Mouse (Mus musculus): ENCODE measurements at regions not wholly inside any gene's neighbourhood (a gene's known extent, or its start where the extent isn't known, plus 50 kb on each side); places are given as distances from the start of the nearest gene placed in this dataset.

DNA sequence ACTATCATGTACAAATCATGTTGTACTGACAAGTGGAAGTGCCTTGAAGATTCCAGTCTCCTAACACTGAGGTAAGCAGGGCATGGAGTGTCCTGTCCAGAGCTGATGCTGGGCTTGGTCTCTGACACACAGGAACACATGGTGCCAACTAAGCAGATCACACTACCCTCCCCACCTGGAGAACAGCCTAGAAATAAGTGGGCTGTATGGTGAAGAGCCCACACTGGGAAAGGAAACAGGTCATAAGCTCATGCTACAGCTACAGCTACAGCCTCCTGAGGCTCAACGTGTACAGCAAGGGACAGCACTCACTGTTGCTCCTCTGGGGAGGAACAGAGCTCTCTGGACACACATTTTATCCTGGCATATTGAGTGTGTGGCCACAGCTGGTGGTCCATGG, 89.8 kb upstream of the Atp1a1 start:
- no peak for DNase-seq (ENCODE audit: low spot score in 2 of 2)

DNA sequence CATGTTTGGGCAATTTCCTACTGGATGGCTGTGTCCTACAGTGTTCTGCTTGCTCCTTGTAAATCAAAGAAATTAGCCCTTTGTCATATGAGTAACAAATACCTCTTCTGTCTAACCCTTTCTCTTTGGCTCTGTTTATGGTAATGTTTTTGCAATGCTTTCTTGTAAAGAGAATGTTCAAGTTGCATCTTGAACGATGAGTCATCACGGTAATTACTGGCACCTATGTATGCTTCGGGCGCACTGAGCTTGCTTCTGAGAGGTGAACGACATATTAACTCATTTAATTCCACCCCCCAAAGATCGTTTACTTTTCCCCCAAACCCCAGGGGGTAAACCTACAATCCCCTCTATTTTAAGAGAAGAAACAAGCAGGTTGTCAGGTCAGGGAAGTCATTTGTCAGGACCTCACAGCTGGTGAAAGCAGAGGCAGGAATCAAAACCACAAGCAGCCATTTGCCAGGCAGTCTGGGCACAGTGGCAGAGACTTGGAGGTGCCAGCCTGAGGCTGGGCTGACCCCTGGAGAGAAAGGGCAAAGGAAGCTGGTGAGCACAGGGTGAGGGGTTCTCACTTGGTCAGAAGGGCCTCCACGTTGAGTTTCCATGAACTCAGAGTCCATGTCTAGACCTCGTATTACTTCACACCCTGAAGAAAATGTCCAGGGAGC, 87.6 kb upstream of the Atp1a1 start:
- DNase-seq (ENCODE audit: low spot score in 2 of 2) = no peak

DNA sequence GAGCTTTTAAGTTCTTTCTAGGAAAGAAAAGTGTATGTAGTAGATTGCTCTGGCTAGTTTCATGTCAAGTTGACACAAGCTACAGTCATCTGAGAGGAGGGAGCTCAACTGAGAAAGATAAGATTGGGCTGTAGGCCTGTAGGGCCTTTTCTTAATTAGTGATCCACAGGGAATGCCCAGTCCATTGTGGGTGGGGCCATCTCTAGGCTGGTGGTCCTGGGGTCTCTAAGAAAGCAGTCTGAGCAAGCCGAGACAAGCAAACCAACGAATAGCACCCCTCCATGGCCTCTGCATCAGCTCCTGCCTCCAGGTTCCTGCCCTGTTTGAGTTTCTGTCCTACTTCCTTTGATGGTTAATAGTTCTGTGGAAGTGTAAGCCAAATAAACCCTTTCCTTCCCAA, 86.3 kb upstream of the Atp1a1 start:
- DNase-seq (ENCODE audit: low spot score in 2 of 2) = no peak

DNA sequence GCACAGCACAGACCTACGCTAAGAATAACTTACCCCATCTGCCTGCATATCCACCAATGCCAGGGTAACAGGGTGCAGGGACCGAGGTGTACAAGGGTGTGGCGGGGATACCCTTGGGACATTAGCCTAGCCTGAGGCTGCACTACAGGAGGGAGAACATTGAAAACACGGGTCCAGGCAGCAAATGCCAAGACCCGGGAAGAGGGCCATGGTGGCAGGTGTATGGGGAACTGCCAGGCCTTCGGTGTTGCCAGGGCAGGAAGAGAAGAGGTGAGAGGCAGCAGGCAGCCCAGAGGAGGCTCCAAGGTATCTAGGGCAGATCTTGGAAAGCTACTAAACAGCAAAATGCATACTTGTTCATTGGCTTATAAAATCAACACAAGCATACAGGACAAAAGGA, 85.7 kb upstream of the Atp1a1 start:
- no peak for DNase-seq (ENCODE audit: low spot score in 2 of 2)

DNA sequence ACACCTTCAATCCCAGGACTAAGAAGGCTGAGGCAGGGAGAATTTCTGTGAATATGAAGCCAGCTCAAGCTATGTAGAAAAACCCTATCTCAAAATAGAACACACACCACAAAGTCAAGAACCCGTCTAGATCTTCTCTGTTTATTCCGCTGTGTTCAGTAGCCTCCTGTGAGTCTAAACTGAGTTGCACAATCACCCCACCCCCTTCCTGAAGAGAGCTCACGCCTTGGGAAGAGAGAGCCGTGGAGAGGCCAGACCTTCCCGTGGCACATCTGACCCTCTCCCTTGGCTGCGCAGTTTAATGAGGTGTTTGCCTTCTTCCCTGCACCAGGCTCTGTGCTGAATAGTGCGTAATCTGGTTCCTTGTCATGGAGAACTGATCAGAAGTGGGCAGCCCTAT, 80.7 kb upstream of the Atp1a1 start:
- no peak for DNase-seq (ENCODE audit: low spot score in 2 of 2)

DNA sequence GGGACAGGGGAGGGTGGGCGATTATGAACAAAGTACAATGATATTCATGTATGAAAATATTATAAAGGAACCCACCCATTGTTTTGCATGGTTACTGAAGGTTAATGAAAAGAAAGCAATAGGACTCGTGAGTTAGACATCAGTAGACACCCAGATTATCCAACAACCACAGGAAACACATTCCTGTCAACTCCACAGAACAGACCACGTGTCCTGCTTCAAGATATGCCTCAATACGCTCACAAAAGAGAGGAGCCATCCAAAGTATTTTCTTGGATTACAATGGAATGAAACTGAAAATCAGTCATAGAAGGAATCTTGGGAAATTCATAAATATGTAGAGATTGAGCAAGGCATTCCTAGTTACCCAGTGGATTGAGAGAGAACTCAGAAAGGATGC, 68.5 kb upstream of the Atp1a1 start:
- no peak for DNase-seq (ENCODE audit: low spot score in 2 of 2)

DNA sequence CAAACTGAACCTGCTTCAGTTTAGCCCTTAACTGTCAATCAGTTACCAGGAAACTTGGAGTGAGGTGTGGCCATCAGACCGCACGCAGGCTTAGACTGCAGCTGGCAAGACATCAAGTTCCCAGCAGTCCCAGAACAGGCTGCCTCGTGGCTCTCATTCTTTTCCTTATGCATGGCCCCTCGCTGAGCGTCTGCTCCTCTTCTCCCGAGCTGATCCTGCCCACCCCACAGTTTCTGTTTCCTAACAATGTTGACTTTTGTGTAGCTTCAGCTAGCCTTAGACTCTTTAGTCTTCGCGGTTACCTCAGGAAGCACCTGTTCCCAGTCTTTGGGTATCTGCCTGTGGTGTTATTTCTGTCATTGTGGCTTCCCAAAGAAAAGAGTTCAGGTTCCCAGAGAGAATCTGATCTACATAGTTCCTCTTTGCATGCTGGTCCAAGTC, 66.1 kb upstream of the Atp1a1 start:
- peak; percentile 4 to 6 for DNase-seq (ENCODE audit: low spot score in 2 of 2)

DNA sequence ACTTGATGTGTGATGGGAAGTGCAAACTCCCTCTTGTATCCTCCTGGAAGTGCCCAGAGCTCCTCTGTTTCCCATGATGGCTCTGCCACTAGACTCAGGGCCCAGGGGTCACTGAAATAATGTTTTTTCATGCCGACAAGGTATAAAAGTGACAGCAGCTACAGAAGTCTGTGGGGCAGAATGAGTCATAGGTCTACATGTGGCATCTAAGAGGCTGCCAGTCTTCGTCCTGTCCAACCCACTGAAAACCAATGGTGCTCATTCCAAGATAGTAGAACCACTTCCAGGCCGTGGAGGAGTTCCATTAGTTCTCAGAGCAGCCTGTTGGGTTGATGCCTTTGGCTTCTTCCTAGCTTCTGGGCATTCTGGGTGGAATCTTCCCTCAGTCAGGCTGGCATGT, 65.3 kb upstream of the Atp1a1 start:
- DNase-seq (ENCODE audit: low spot score in 2 of 2) = no peak

DNA sequence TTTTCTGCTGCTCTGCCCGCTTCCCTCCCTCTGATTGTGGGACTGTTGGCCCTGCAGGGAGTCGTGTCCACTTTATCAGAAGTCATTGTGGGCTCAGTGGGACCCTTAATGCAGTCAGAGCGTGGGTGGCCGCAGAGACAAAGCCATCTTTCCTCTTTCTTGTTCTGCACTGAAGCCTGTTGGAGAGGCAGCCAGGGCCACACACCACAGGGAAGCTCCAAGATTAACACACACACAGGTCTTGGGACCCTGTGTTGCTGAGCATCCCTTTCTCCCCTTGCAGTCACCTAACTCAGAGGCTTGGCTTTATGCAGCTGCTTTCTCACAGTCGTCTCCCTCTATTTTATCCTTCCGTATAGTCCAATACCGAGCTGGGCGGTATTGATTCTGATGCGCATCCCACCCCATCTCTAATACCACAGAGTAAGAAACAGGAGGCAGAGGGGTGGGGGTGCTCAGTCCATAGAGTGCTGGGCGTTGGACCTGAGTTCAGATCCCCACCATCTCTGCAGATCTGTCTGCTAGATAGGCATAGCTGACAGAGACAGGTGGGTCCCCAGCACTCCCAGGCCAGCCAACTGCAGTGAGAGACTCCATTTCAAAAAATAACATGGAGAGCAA, 63.4 kb upstream of the Atp1a1 start:
- no peak for DNase-seq (ENCODE audit: low spot score in 2 of 2)

DNA sequence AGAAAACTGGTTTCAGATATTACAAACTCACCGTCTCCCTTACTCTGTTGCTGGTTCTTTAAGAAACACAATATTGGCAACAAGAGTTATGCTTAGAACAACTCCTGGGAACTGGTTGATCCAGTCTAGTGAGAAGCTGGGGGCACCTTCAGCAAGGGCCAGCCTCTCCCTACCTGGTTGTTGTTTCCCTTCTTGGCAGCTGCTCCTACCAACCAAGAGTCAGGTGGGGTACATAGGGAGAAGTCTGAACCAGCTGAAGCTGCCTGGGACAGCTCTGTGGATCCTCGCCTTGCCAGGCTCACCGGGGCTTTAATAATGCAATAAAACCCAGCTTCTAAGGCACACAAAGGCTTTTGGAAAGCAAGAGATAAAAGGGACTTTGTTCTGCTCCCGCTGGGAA, 62.7 kb upstream of the Atp1a1 start:
- DNase-seq (ENCODE audit: low spot score in 2 of 2) = no peak

DNA sequence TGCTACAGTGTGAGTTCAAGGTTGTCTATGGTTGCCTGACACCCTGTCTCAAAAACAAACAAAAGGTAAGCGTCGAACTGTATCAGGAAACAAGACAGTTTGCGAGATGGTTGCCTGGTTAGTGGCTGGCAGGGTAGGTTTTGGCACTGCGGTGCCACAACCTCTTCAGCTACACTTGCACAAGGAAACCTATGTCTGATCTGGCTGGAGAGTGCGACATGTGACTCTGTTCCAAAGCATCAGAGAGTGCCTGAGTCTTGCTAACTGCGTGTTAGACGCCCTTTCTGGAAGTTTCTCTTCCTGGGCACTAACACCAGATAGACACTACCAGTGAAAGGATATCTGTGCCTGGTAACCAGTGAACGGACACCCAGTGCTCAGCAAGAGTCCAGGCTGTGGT, 62.1 kb upstream of the Atp1a1 start:
- DNase-seq (ENCODE audit: low spot score in 2 of 2) = no peak

DNA sequence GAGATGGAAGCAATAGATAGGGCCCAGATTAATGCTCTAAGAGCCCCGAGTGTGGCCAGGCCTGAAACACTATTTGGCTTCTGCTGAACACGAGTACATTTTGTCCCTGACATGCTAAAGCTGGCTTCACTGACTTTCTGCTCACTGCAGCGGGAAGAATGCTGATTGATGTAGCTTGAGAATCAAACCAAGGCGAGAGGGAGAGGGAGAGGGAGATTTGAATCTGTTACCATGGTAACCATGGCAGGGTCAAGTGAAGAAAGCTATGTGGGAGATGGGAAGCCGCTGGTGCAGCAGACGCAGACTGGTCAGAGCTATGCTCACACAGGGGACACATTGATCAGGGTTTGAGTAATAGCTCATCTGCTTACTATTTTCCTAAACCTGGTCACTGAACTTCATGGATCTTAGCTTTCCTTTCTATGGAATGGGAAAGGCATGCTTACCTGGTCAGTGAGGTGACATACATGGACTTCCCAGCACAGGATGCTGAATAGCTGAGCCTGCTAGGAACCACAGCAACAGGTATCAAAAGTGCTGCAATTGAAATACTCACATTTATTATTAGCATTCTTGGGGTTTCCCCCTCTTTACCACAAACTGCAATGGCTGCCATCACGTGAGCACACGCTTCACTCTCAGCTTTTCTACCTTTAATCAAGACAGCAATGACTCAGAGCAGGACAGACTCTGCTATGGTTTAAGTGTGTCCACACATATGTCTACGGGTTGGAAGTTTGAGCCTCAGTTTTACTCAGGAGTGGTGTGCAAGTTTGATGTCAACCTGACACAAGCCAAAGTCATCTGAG, 56.9 kb upstream of the Atp1a1 start:
- DNase-seq (ENCODE audit: low spot score in 2 of 2) = no peak

DNA sequence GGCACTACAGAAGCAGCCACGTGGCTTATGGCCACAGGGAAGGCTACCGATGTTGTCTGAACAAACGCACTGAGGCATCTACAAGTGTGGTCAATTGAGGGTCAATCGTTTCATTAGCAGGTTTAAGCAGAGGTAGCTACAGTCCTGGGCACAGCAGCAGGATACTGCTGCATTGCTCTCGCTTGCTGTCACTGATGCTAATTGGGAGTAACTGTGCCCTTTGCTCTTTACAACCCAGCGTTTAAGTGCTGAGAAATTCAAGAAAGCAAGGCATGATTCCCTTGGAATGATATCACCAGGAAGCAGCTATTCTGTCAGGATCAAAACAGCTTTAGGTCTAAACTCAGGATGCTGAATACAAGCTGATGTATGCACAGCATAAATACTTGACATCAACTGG, 56.2 kb upstream of the Atp1a1 start:
- DNase-seq (ENCODE audit: low spot score in 2 of 2) = no peak

DNA sequence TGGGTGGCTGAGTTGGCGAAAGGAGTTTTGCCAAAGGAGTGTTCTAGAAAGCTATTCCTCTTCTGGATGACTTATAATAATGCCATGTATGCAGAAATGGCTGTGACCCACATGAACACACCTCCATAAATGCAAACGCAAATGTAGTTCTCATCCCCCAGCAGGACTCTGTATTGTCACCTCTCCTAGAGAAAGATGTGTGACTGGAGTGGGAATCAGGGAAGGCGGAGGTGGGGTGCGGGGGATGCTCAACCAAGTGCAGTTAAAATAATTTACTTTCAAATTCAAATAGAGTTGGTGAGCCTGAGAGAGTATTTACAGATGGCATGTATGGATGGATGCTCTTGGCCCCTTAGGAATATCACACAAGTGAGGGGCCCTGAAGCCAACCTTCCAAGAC, 55.7 kb upstream of the Atp1a1 start:
- no peak for DNase-seq (ENCODE audit: low spot score in 2 of 2)

DNA sequence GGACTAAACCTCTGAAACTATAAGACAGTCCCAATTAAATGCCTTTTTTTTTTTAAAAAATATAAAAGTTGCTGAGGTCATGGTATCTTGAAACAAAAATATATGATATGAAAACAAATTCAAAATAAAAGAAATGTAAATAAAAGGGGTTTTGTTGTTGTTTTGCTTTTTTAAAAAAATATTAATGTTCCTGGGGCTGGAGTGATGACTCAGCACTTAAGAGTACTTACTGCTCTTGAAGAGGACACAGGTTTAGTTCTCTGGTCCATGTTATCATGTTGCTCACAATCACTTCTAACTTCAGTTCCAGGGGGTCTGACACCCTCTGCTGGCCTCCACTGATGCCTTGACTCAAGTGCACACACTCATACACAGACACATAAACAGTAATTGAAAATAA, 53.5 kb upstream of the Atp1a1 start:
- DNase-seq (ENCODE audit: low spot score in 2 of 2) = no peak

DNA sequence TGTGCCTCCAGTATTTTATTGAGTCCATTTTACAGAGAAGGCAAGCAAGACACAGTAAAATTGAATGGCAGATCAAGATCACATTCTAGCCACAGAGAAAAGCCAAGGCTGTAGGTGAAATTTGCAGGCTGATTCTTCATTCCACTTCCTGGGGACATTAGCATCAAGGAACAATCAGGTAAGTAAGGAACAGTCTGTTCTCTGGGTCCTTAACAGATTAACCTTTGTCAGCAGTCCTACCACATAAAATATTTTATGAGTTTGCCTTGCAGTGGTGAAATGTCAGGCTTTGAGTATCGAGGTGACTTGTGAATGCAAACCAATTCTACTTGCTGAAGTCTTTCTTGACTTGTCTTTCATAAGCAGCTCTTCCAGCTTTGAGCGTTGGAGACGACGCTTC, 50.2 kb upstream of the Atp1a1 start:
- no peak for DNase-seq (ENCODE audit: low spot score in 2 of 2)
